Mouse (Mus musculus) G1E (cell line): ENCODE measurements around the gene Cbx7. TPM values are rescaled to one million over a fixed set of nuclear protein-coding genes. Genes with fewer than 3 reads are reported as not detected.

Source experiments
- ATAC-seq: 2 replicates; pipeline ENCODE4 v1.8.0; 2016; ENCODE audit warnings: mild to moderate bottlenecking; ENCODE audit not compliant: insufficient number of reproducible peaks, poor library complexity, low FRiP score, severe bottlenecking; ENCODE audit errors: extremely low read depth
- DNase-seq: peaks from one replicate; pipeline ENCODE4 v3.0.0; 2012; ENCODE audit warnings: low spot score
- H3K27me3 ChIP-seq: 2 replicates; pipeline ENCODE4 v1.6.1; 2012; ENCODE audit warnings: mild to moderate bottlenecking, low read length, inconsistent platforms; ENCODE audit not compliant: insufficient read depth
- H3K36me3 ChIP-seq: replicated peaks from 2 replicates; pipeline ENCODE3; 2012; ENCODE audit warnings: mild to moderate bottlenecking, inconsistent platforms
- H3K4me1 ChIP-seq: 2 replicates; pipeline ENCODE4 v1.6.1; 2012; ENCODE audit warnings: low read depth, low read length, inconsistent platforms, mixed read lengths; ENCODE audit not compliant: insufficient read depth
- H3K4me3 ChIP-seq: 2 replicates; pipeline ENCODE4 v1.5.1; 2012; ENCODE audit warnings: low read depth, mild to moderate bottlenecking, inconsistent platforms, low read length, moderate library complexity, mixed read lengths
- H3K9me3 ChIP-seq: replicated peaks from 2 replicates; pipeline ENCODE4 v1.6.1; 2012; ENCODE audit warnings: inconsistent platforms
- CTCF ChIP-seq: IDR thresholded peaks from 2 replicates; pipeline ENCODE4 v1.5.1; 2012; ENCODE audit warnings: low read depth, low read length, inconsistent platforms, mixed read lengths
- GATA1 ChIP-seq: IDR thresholded peaks from 2 replicates; pipeline ENCODE4 v1.6.1; 2012; ENCODE audit warnings: borderline replicate concordance, low read length, inconsistent platforms, mixed read lengths
- GATA2 ChIP-seq: IDR thresholded peaks from 2 replicates; pipeline ENCODE4 v1.6.1; 2012; ENCODE audit warnings: low read depth, low read length, inconsistent platforms, borderline replicate concordance
- POLR2AphosphoS5 ChIP-seq: IDR thresholded peaks from 2 replicates; pipeline ENCODE4 v1.6.1; 2012; ENCODE audit warnings: low read depth, low read length, inconsistent platforms; ENCODE audit not compliant: insufficient replicate concordance
- TAL1 ChIP-seq: conservative IDR thresholded peaks from 2 replicates; pipeline ENCODE4 v1.6.1; 2012; ENCODE audit warnings: low read depth, low read length, inconsistent platforms, mixed read lengths
- polyA plus RNA-seq: library from polyadenylated mRNA; stranded (reverse); fragments of >175 nt; gene quantifications from 2 replicates; pipeline ENCODE4 v1.2.3, GENCODE M21; 2012
- total RNA-seq, 2 experiments: library from RNA; stranded (forward) in 1 of 2; stranded (reverse) in 1 of 2; fragments of 200-1000 nt in 1 of 2; fragments of >200 nt in 1 of 2; fragmentation: Nextera tagmentation in 1 of 2; gene quantifications; 2 replicates each; pipeline ENCODE4 v1.2.3; 2014 to 2017

Gene Cbx7
- total and polyA plus RNA-seq, 3 experiments, result 2.7 to 9.5 (median 8.4) TPM

- Histone ChIP-seq H3K27me3 (peaks cover 24% of the 10 kb centered on the region), H3K4me1 (no peaks in the 10 kb centered on the region), H3K36me3 (no peaks in the 10 kb centered on the region), H3K9me3 (no peaks in the 10 kb centered on the region), H3K4me3 (no peak overlapping the region)
- TF ChIP-seq TAL1, result no peak
- no peak for TF ChIP-seq POLR2AphosphoS5
- TF ChIP-seq GATA2, result no peak
- no peak for TF ChIP-seq GATA1
- TF ChIP-seq CTCF, result no peak
- ATAC-seq (no peak), DNase-seq (no peak)
Measured at GRCm38 (mm10) chr15:79953470-79953869, 17.4 kb downstream of the Cbx7 start.

DNA sequence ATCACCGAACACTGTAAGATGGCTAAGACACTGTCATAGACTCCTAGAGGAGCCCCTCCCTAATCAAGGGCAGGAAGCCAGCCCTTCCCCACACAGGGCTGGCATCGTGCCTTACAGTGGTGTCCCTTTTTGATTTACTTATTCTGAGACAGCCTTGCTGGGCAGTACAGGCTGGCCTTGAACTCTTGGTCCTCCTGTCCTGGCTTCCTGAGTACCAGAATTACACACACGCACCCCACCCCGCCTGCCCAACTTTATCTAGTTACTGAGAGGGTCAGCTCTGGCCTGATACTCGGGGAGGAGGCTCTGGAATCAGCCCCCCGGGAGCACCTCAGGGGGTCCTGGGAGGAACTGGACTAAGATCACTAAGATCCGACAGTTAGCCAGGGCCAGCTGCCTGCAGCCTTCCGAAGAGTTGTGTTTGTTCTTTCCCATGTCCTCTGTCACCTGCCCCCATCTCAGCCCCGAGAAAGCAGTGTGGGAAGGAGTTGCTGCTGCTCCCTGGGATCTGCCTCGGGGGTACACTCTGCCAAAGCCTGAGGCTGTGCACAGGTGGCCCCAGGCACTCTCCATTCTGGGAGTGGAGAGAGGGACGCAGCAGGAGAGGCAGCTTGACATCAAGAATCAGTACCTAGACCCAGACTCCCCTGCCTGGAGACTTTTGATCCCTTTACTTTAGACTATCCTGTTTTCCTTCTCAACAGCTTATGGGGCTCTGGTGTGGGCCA lies 18.3 kb downstream of the Cbx7 start:
- ATAC-seq, result no peak
- no peak for DNase-seq
- Histone ChIP-seq H3K9me3 (no peaks in the 10 kb centered on the region), H3K27me3 (peaks cover 26% of the 10 kb centered on the region), H3K4me1 (no peaks in the 10 kb centered on the region), H3K4me3 (no peak overlapping the region), H3K36me3 (no peaks in the 10 kb centered on the region)
- TF ChIP-seq GATA1 (no peak), POLR2AphosphoS5 (no peak), CTCF (no peak), GATA2 (no peak), TAL1 (no peak)

DNA sequence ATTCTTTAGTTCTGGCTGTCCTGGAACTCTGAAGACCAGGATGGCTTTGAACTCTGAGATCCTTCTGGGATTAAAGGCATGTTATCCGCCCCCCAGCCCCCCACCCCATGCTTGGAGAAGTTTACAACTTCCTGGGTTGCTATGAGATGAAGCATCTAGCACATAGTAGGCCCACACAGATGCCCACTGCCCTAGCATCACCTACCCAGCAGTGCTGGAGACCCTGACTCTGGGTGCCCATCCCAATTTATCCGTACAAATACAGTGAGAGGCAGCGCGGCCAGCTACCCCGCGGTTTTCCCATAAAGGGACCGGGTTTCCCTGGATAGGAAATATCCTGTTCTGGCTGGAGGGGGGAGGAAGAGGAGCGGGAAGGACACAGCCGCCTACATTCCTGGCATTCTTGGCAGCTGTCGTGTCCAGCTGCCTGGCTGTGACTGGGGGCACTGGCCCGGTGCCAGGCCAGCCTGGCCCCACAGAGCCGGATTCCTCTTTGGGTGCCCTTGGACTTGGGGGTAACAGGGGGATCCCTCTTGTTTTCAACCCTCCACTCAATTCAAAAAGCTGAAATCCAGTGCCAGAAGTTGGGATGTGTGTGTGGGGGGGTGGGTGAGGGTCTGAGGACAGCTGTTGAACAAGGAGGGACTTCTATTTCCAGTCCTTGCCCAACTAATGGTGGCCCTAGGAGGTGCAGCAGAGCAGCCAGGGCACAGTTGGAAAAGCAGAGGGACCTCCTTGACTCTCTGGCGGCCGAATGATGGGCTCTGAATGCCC lies 19.0 kb downstream of the Cbx7 start:
- DNase-seq (no peak), ATAC-seq (no peak)
- TF ChIP-seq CTCF (no peak), TAL1 (no peak), GATA1 (no peak), GATA2 (no peak), POLR2AphosphoS5 (no peak)
- Histone ChIP-seq H3K4me3 (no peak overlapping the region), H3K9me3 (no peaks in the 10 kb centered on the region), H3K36me3 (no peaks in the 10 kb centered on the region), H3K4me1 (no peaks in the 10 kb centered on the region), H3K27me3 (peaks cover 23% of the 10 kb centered on the region)

- H3K36me3 ChIP-seq, result no peaks in the 10 kb centered on the region
- DNase-seq, result no peak
- peaks cover 26% of the 10 kb centered on the region for H3K27me3 ChIP-seq
- no peaks in the 10 kb centered on the region for H3K4me1 ChIP-seq
- H3K9me3 ChIP-seq, result peaks cover 3% of the 10 kb centered on the region; the same call in 1 of the 2 replicates
- no peak overlapping the region for H3K4me3 ChIP-seq
- no peak for TF ChIP-seq TAL1
- no peak for TF ChIP-seq CTCF
- no peak for TF ChIP-seq GATA2
- no peak for TF ChIP-seq POLR2AphosphoS5
- TF ChIP-seq GATA1, result no peak
- ATAC-seq, result no peak
Measured at GRCm38 (mm10) chr15:79951226-79951625, 19.7 kb downstream of the Cbx7 start.

DNA sequence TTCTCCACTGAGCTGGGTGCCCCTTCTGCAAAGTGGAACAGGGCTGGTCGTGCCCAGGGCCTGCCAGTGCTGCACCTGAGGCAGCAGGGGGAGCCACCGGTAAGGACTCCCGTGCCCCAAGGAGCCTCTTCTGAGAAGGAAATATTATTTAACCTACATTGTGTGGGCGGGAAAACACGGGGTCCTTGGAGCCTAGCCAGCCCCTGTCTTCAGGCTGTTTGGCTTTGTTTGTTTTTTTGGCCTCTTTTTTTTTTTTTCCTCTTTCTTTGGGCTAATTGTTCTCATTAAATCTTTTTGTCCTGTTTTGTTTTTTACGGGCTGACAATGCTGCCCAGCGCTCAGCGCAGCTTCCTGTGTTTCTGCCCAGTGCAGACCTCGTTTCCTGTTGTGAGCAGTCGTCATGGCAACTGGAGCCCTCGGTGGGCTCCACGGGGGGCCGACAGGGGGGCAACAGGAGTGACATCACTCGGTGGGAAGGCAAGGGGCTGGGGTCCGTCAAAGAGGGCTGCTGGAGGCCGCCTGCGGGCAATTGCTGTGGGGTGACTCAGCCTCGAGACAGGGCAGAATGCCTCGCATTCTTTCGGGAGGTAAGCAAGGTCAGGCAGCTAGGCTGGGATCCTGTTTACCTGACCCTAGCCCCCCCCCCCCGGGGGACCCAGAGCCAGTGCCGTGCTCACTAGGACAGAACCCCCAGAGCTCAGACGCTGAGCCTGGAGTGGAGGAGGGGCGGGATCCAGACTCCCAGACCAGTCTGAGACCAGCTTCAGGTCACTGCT lies 20.5 kb downstream of the Cbx7 start:
- Histone ChIP-seq H3K4me1 (no peaks in the 10 kb centered on the region), H3K27me3 (peaks cover 21% of the 10 kb centered on the region), H3K4me3 (no peak overlapping the region), H3K36me3 (no peaks in the 10 kb centered on the region), H3K9me3 (peaks cover 3% of the 10 kb centered on the region; the same call in 1 of the 2 replicates)
- no peak for TF ChIP-seq TAL1
- TF ChIP-seq GATA1, result no peak
- no peak for TF ChIP-seq GATA2
- TF ChIP-seq CTCF, result no peak
- no peak for TF ChIP-seq POLR2AphosphoS5
- ATAC-seq, result no peak
- no peak for DNase-seq

- no peaks in the 10 kb centered on the region for H3K36me3 ChIP-seq
- no peaks in the 10 kb centered on the region for H3K4me1 ChIP-seq
- ATAC-seq (no peak), DNase-seq (no peak)
- peaks cover 38% of the 10 kb centered on the region for H3K27me3 ChIP-seq
- no peak overlapping the region for H3K4me3 ChIP-seq
- H3K9me3 ChIP-seq, result peaks cover 3% of the 10 kb centered on the region; the same call in 1 of the 2 replicates
- no peak for TF ChIP-seq POLR2AphosphoS5
- no peak for TF ChIP-seq GATA2
- TF ChIP-seq TAL1, result no peak
- no peak for TF ChIP-seq GATA1
- no peak for TF ChIP-seq CTCF
Measured at GRCm38 (mm10) chr15:79947681-79948080, 23.2 kb downstream of the Cbx7 start.
